Mouse (Mus musculus) kidney, postnatal 10 days (tissue): Measurements from ENCODE around the gene Usp6nl.

Source experiments
- DNase-seq: peaks from one replicate; pipeline ENCODE4 v3.0.0; 2021; ENCODE audit warnings: mixed read lengths

The Usp6nl gene

GRCm38 (mm10) chr2:6376941-6377340 is 54.5 kb downstream of the Usp6nl start:
- DNase-seq = no peak

GRCm38 (mm10) chr2:6378590-6379205 is 56.2 kb downstream of the Usp6nl start:
- no peak for DNase-seq

DNA sequence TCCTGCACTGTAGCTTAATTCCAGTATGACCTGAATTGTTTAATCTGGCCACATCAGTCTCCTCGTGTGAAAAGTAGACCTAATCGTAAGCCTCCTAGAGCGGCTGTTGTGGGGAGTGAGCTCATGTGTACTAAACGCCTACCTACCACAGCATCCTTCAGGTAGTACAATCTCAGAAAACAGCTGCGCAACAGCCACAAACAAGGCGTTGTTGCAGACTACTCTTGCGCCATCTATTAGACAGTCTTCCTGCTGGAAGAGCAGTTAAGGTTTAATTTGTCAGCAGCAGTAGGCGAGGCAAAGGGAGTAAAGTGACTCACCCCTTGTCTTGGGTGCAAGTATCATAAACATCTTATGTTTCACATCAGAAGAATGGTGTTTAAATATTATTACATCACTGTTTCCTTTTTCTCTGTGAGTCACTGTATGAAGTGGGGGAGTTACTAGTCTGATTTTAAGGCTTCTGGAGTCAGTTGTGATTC is 57.3 kb downstream of the Usp6nl start:
- no peak for DNase-seq

- no peak for DNase-seq
These were observed 57.9 kb downstream of the Usp6nl start for GRCm38 (mm10) chr2:6380401-6380800.

DNA sequence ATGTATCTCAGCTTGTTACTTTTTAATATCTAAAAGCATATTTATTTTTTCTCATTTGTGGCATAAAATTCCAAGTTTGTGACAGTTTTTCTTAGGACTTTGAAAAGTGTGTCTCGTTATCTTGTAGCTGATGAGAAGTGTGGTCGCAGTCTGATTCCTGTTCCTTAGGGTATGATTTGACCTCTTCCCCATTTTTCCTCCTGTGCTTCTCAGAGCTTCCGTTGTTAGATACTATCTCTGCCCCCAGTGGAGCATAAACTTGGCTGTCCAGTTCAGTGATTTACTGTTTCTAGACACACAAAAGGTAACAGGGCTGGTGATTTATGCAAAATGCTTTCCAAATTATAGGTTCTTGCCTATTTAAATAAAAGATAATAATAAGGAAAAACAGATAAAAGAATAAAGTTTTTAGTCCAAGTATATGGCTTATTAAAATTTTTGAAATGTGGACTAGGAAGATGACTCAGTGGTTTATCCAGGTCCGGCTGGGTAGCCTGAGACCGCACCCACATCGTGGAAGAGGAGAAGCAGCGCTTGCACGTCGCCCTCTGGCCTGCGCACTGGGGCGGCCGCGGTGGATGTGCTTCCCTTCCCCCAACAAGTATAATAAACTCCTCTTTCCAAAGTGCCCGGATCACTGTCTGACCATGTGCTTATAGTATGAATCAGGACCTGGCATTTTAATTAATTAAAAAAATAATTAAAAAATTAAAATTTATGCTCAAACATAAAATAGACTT is 62.1 kb downstream of the Usp6nl start:
- no peak for DNase-seq

- no peak for DNase-seq
These were observed 66.7 kb downstream of the Usp6nl start for GRCm38 (mm10) chr2:6389162-6389561.

DNA sequence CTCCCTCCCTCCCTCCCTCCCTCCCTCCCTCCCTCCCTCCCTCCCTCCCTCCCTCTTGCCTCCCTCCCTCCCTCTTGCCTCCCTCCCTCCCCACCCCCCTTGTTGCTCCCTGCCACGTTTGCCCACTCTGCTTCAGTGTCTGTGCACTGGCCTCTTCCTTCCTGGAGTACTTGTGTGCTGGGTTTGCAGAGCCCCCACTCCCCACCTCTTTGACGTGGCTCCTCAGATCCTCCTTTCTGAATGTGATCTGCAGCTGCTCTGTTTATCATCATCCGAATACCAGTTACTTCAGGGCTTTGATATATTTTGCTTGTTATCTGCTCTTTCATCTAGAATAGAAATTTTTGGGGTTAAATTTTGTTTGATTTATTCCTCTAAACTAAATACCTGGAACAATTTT is 68.8 kb downstream of the Usp6nl start:
- DNase-seq = no peak

- DNase-seq = no peak
These were observed 69.5 kb downstream of the Usp6nl start for GRCm38 (mm10) chr2:6391940-6392339.

DNA sequence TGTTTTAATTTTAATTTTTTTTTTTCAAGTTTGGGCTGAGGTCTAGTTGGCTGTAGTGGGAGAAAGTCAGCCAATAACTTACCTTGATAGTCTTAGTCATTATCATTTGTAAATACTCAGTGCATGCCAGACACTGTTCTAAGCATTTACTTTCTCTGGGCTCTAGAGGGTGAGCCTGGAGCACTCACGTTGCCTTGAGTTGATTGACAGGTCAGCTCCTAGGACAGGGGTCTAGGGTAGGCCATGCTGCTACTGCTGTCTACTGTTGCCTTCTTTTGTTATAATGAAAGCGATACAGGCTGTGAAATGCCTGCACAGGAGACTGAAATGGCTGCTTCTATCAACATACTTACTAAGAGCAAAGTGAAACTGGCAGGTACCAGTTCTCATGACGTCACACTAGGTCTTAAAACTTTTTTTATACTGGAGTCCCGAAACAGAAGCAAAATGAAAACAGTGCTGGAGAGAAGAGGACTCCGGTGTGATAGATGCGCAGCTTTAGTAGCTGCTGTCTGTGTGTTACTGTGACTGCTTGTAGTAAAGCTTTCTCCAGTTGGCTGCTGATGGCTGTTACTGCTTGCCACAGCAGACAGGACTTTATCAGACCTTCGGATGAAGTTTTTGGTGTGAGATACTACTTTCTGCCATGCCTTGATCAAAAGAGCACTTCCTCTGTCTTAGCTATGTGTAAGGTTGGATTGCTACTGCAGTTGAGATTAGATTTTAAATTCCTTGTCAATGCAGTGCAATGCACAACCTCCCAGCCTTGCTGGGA is 73.6 kb downstream of the Usp6nl start:
- DNase-seq = no peak

DNA sequence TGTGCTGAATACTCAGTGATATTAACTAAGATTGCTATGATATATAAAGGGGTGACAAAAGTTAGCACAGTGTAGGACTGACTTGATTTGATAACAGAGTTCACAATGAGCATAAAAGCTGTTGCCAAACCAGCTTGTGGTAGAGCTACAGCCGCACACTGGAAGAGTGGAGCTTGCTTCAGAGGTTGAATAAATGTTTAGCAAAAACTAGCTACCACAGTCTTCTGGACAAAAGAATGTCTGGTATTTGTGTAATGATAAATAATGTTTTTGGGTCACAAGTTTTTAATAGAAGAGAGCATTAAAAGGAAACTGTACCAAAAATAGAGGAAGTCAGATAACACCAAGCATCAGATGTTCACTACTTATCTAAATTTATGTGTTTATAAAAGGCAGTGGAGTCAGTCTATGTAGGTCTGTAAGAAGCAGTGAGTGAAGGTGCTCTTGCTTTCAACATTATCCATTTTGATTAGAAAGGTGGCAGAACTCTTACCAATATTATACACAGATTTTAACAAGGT is 74.2 kb downstream of the Usp6nl start:
- DNase-seq = no peak

- no peak for DNase-seq
These were observed 74.7 kb downstream of the Usp6nl start for GRCm38 (mm10) chr2:6397166-6397565.

DNA sequence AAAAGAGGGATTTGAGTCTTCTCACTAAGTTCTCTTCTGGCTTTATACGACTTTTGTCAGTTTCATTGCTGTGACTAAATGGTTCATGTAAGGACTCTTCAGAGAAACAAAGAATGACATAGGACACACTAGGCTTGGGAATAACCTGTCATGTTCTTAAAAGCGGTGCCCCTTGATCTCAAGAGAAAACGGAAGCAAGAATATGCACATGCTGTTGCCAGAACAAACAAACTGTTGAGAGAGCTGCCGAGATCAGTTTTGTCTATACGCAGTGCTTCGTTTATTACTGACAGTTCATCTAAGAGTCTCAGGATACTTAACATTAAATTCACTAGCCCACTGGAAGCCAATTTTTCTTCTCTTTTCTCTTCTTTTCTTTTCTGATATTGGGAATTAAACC is 76.4 kb downstream of the Usp6nl start:
- DNase-seq = no peak

DNA sequence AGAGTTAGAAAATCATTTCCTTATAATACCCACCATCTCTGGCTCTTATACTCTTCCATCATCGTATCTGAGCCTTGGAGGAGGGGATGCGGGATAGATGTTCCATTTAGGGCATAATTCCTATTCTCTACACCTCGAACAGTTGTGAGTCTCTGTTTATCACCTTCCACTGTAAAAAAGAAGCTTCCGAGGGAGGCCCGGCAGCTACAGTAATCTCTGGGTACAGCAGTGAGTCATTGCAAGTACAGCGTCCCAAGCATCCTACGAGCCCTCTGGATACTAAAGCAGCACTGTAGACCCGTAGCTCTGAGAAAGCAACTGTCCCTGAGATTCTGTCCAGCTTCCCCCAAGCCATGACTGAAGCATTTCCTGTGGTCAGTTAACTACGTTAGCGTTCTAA is 78.6 kb downstream of the Usp6nl start:
- no peak for DNase-seq

DNA sequence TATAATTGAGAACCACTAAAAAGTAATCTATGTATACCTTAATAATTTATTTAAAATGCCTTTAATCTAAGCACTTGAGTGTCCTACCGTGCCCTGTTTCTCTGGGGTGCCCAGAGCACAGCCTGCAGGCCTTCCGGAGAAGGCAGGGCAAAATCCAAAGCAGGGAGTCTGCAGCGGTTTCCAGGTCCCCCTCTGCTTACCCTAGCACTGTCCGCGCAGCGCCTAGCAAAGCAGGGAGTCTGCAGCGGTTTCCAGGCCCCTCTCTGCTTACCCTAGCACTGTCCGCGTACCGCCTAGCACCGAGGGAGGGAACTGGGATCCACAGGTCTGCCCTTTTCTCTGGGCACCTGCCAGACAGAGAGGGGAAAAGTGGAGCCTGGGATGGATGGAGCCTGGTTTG is 80.9 kb downstream of the Usp6nl start:
- DNase-seq = peak; percentile 54

DNA sequence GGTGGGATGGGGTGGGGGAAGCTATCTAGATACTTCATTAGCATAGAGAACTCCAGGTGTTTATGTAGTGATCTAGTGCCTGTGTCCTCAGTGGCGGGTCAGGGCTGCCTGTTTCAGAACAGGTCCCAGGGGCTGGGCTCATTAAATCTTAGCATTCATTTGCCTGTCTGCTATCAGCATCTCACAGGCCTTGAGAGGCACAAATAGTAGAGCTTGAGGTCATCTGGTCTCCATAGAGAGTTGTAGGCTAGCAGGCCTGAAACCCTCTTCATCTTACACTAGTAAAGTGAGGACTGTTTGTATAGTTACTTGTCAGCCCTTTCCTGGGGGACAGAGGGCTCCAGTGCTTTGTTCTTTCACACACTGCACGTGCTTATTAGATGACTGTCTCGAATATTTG is 81.5 kb downstream of the Usp6nl start:
- no peak for DNase-seq

- no peak for DNase-seq
These were observed 82.2 kb downstream of the Usp6nl start for GRCm38 (mm10) chr2:6404627-6405026.

- DNase-seq = peak; percentile 89
These were observed 82.9 kb downstream of the Usp6nl start for GRCm38 (mm10) chr2:6405059-6406033.

- DNase-seq = no peak
These were observed 85.2 kb downstream of the Usp6nl start for GRCm38 (mm10) chr2:6407711-6408110.

DNA sequence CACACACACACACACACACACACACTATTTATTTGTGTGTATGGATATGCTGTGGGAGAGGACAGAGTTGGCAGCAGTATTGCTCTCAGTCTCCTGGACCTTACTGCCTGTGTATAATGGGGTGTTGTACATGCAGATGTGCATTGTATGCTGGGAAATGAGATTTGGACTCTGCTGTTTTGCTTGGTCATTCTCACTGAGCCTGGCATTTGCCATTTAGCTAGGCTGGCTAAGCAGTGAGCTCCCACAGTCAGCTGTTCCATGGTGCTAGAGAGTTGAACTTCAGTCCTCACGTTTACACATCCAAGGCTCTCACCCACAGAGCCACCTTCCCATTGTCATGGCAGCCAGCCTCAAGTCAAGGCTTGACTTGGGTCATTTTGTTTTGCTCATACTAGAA is 90.2 kb downstream of the Usp6nl start:
- no peak for DNase-seq

DNA sequence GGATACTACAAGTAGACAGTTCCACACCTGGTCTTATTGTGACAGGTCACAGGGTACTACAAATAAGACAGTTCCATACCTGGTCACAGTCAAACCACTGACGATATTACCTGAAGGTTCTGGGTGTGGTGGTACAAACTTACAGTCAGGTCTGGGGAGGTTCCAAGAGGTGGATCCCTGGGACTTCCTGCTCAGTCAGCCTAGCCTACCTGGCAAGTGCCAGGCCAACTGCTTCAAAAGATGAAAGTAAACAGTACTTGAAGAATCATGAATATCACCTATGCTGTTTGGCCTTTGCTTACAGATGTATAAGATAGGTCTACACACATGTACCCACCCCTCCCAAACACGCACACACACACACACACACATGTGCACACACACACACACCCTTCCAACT is 91.3 kb downstream of the Usp6nl start:
- DNase-seq = no peak

GRCm38 (mm10) chr2:6414400-6414799 is 91.9 kb downstream of the Usp6nl start:
- no peak for DNase-seq

GRCm38 (mm10) chr2:6417158-6417557 is 94.7 kb downstream of the Usp6nl start:
- no peak for DNase-seq
